Mouse (Mus musculus) mouse embryonic stem cell (cell line): ENCODE results near the gene Vezf1.

Experiments used
- in situ Hi-C, 2 experiments: fragments of 300-500 bp; cut with MboI; formaldehyde crosslinking; loops; 1 replicate in 1 of 2; 3 replicates in 1 of 2; pipeline ENCODE4 v1.14.3; 2019 to 2020; ENCODE audit warnings: low sequenced_read_pairs in 2 of 2, low pct_unique_long_range_greater_than_20kb in 1 of 2, mixed read lengths in 1 of 2; ENCODE audit not compliant: unreplicated experiment in 1 of 2

The Vezf1 gene

DNA sequence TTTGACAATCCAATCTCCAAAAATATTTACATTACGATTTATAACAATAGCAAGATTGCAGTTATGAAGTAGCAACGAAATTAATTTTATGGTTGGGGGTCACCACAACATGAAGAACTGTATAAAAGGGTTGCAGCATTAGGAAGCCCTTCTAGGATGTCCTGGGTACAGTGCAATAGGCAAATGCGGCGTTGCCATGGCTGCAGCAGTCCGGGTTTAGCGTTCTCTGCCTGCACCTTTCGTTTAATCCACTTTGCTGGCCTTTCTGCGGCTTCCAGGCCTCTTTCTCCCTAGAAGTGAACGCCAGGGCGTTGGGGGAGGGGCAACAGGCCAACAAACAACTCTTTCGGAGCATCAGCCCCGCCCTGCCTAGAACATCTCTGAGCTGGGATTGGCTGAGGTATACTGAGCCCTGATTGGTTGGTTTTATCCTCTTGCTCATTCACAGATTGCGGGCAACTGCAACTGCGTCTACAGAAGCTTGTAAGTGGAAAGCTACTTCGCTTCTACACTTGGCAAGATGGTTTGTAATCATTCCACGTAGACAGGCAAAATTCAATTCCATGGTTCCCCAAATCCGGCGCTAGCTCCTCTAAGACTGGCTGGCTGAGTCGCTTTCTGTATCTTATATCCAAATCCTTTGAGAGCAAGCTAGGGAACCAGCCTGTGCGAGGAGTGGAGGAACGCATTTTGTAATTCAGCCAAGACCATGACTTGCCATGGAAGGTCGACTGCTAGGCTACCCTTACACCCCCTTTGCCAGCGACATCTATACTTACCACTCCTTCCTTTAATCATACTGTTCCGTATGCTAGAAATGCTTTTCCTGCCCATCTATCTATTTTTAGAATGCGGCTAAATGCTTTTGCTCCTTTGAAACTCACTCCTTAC is 18.9 kb downstream of the Vezf1 start:
- in situ Hi-C loops, result no loop called here

DNA sequence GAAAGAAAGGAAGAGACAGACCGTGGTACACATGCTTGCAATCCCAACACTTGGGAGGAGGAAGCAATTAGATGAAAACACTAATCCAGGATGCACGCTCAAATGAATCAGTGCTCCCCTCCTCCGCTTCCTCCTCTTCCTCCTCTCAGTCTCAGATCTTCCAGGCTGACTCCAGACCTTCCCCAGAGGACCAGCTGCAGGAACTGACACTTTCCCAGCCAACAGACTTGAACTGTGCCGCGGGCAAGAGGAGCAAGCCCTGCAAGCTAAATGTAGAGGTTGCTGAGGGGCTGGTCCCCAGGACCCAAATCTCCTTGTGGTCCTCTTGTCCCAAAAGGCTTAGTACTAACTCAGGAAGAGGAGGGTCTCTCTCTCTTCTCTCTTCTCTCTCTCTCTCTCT is 21.1 kb downstream of the Vezf1 start:
- in situ Hi-C loops, result no loop called here

DNA sequence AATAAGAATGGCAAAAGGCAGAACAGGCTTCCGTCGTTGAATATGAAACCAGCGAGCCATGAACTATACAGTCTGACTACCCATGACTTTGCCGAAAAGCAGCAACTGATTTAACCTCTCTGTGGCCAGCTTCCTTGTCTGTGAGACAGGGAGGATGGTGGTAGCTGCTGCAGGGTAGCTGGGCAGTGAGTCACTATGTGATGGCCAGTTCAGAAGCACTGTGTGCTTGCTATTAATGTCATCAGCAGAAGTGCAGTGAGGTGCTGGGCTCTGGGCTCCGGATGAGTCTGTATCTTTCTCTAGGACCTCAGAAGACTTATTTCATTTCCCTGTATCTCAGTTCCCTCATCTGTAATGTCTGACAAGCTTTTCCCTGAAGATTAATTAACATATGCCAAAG is 22.2 kb downstream of the Vezf1 start:
- in situ Hi-C loops, result no loop called here

DNA sequence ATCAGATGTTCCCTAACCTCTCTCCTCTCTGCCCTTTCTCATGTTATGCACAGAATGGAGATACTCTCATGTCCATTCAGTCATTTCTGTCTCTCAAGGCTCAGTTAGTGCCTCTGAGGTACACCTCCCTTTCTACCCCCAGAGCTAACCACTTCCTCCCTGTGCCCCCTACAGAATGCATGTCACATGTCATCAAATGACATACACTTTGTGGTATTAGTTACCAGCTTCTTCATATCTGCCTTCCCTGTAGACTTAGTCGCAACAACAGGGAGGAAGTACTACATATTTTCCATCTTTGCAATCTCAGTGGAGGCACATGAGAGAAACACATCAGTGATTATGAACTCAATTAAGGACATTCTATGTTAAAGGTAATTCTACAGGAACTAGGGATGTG is 23.9 kb downstream of the Vezf1 start:
- in situ Hi-C loops, result no loop called here

DNA sequence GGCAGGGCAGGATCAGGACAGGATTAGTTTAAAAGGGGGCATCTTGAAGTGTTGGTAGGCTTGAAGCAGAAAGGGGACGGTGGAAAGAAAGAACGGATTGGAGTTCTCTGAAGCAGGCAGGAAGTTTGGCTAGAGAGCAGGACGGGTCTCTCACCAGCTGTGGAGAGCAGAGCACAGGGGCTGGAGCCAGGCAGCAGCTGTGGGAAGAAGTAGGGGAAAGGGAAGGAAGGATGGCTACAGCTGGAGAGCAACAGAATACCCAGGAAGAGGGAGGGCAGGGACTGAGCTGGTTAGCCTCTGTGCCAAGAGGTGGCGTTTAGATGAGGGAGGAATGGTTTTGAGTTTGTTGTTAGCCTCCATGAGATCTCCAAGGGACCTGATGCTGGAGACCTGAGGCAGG is 29.1 kb downstream of the Vezf1 start:
- in situ Hi-C loops, result no loop called here

DNA sequence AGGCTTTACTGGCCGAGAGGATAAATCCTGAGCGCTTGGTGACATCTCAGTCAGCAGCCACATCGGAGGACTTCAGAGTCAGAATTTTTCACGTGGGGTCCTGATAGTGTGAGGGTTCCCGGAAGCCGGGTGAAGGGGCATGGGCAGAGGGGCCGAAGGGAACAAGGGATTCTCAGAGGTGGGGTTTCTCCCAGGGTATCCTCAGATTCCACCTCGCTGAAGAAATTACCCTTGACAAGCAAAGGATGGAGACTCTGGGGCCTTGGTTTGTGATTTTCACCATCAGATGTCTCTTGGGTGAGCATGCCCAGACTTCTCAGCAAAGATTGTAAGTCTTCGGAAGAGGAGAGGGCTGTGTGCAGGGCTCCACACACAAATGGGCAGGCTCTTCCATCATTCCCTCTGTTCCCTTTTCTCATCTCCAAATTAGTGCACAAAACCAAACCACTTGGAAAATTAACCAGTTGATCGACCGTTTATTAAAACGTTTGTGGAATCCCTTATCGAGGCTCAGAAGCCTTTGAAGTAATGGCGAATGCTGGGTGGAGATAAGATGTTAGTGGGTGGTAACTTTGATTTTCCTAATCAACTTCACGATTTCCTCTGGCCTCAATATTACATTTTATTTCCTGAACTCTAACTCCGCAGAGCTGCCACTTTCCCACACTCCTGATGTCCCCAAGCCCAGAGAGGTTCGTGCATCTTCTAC is 30.1 kb downstream of the Vezf1 start, which contains the start of gene Cuedc1:
Gene Cuedc1 (plus strand): TSS at position 38 of the 709 bp plus-strand sequence.
- in situ Hi-C loops, result no loop called here

DNA sequence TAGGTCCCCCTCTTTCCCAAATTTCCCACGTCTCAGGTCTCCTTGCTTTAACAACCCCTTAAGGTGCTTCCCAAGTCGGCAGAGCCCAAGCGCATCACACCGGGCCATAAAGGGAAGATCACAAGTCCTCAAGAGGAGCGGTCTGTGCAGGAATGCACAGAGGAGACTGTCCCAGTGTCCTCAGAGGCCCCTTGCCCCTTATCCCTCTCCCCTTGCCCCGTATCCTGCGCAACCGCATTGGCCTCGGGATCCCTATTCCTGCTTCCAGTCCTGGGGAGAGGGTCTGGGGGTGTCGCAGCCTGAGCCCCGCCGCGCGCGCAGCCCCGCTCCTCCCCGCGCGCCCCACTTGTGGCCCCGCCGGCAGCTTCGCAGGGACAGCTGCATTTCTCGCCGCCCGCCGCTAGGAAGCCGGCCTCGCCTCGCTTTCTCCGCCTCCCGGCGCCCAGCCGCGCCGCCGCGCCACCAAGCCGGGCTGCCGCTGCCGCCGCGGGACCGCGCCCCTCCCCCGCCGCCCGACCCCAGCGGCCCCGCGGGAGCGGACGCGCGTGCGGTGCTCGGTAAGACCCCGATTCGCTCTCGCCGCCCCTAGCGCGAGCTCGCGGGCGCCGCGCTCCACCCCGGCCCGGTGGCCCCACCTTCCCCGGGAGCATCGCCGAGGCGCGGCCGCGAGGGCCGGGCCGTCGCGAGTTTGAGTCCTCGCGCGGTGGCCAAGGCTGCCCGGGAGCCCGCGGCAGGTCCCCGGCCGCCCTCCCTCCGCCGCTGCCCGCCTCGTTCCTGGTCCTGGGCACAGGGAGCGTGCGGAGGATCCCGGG is 30.9 kb downstream of the Vezf1 start:
- in situ Hi-C loops, result no loop called here

DNA sequence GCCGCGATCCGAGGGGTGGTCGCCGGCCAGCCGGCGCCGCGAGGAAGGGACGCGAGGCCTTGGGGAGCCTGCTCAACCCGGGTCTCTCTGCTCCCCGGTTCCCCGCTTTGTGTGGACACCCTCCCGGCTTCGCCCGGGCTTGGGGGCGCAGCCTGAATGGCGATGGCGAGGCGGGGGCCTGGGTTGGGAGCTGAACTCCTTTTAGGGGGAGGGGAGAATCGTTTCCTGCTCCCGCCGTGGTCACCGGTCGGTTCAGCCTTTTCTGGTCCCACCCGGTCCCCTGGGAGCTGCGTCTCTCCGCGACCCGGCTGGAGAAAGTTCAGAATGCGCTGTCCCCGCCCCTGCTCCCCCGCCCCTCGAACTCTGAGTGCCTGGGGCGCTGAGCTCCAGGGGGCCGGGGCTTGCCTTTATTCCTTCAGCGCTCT is 31.5 kb downstream of the Vezf1 start:
- in situ Hi-C loops, result no loop called here

DNA sequence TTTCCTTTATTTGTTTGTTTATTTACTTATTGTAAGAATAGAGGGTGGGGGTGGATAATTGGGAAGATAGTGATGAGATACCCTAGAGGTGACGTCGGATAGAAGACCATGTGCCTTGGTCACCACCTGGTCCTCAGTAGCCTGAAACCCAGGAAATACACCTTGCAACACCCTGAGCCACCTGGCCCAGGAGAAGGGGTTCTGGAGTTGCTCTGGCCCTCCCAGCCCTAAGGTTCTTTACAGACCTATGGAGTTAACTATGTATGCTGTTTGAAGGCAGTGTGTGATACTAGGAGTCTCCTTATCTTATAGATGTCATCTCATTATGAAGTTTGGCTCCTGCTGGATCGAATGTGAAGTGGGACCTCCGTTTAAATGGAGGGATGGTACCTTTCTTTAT is 32.1 kb downstream of the Vezf1 start:
- in situ Hi-C loops, result no loop called here

DNA sequence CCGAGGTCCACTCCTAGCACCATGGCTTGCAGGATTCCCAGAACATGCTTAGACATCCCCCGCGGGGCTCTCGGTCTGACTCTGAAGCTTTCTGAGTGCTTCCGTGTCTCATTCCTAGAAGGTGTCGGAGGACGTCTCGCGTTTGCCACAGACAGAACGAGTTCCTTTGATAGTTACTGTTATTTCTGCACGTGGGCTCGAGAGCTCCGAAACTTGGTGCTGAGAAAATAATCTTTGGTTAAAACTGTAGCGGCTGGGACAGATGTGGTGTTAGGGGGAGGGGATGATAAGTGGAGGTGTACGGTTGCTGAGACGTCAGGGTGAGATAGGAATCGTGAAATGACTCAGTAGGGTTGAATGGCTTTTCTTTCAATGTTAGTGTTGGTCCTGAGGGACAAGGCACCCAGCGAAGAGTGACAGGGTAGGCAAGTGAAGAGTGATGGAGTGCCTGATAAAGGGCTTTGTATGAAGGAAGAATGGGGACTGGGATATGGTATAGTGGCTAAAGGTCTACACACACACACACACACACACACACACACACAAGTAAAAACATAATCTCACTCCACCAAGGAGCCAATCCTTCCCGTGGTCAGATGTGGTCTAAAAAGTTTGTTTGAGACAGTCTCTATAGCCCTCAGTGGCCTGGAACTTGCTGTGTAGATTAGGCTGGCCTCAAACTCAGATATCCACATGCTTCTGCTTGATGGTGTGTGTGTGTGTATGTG is 35.3 kb downstream of the Vezf1 start:
- in situ Hi-C loops, result no loop called here

DNA sequence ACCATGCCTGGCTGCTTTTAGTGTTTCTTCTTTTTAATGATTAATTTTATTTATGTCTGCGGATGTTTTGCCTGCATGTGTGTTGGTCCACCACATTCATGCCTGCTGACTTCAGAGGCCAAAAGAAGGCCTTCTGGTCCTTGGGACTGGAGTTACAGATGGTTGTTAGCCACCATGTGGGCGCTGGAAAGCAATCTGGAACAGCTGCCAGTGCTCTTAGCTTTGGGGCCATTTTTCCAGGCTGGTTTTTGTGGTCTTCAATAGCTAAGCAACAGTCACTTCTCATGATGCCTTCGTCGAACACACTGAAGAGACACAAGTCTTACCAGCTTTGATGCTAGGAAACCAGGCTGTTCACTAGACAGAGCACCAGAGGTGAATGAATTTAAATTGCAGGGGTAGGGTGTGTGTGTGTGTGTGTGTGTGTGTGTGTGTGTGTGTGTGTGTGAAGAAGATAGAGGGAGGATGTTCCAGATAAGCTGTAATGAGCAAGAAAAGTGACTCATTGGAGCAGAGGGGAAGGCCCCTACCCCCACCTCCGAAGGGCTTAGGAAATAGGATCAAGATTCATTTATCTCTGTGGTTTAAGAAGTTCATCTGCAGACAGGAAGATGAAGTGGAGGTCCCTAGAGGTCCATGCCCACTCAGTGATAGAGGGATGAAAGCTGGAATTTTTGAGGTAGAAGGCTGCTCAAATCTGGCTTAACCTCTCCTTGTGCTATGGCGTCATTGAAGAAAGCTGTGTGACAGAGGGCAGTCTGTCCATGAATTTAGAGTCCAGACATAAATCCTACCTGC is 37.6 kb downstream of the Vezf1 start:
- in situ Hi-C loops, result no loop called here

DNA sequence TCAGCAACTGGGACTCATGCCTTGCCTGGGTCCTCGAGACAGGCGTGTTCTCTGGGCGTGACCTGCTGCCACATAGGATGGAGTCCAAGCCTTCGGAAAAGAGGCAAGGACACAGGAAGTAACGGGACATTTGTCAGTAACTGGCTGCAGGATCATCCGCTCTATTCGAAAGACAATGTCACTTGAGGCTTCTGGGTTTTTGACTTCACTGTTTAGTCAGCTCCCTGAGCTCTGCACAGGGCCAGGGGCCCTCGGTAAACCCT is 38.1 kb downstream of the Vezf1 start:
- in situ Hi-C loops, result no loop called here

DNA sequence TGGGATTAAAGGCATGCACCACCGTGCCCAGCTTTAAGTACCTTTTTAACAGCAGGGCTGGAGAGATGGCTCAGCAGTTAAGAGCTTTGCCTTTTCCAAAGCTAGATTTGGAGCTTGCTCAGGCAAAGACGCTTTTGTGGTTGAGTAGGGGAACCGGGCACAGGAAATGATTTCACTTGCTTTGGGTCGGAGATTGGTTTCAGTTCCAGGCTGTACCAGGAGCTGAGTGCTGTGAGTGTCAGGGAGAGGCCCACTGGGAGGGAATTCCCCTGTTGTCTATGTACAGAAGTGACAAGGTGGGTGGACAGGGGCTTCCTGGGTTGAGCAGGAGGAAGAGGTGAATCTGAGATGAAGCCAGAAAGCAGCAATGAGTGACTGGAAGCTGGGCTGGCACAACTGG is 39.3 kb downstream of the Vezf1 start:
- in situ Hi-C loops, result no loop called here

DNA sequence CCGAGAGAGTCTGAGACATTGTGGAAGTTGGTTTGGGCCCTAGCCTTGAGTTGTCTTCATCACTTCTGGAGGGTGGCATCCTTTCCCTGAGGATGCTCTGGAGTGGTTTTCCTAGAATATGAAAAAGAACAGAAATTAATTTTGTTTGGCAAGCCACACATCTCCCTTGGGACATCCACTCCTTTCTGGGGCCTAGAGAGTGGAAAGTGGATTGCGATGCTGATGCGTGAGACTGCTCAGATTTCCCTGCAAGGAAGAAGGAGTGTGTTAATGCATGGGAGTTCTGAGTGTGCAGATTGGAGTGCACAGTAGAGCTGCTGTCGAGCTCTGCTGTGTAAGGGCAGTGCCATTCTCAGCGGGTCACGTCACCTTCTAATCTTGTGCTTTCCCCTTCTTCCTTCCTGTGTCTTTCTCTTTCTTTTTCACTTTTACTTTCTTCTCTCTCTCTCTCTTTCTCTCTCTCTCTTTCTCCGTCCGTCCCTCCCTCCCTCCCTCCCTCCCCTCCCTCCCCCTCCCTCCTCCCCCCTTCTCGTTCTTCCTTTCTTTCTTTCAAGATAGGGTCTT is 42.0 kb downstream of the Vezf1 start:
- in situ Hi-C loops, result no loop called here

DNA sequence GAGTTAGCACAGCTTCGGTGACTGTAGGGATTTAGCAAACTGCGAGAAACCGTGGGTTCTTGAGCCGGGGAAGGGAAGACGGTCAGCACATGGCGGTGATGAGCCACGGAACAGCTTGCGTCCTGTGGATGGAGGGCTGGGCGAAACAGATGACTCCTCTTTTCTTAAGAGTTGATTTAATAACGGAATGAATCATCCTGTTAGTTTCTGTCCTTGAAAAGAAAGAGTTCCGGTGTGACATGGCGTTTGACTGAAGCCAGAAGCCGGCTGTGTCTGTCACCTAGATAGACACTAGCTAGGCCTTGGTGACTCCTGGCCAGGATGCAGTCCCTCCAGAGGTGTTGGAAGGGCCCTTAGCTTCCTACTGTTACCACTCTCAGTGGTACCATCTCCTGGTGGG is 44.0 kb downstream of the Vezf1 start:
- in situ Hi-C loops, result no loop called here

DNA sequence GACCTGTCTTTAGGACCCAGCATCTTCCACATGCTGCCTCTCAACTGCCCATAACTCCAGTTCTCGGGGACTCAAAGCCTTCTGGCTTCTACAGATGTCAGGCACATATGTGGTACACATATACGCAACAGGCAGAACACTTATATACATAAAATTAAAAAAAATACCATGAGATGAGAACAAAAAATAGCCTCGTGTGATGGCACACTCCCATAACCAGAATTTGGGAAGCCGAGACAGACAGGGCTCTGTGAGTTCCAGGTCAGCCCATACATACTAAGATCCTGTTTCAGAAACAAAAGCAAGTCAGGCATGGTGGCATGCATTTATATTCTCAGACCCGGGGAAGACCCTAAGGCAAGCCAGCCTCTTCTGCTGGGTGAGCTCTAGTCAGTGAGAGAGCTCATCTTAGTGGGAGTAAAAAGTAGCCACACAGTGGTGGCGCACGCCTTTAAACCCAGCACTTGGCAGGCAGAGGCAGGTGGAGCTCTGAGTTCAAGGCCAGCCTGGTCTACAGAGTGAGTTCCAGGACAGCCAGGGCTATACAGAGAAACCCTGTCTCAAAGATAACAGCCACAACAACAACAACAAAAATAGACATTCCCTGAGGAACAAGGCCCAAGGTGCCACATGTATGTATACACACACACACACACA is 44.7 kb downstream of the Vezf1 start:
- in situ Hi-C loops, result no loop called here

DNA sequence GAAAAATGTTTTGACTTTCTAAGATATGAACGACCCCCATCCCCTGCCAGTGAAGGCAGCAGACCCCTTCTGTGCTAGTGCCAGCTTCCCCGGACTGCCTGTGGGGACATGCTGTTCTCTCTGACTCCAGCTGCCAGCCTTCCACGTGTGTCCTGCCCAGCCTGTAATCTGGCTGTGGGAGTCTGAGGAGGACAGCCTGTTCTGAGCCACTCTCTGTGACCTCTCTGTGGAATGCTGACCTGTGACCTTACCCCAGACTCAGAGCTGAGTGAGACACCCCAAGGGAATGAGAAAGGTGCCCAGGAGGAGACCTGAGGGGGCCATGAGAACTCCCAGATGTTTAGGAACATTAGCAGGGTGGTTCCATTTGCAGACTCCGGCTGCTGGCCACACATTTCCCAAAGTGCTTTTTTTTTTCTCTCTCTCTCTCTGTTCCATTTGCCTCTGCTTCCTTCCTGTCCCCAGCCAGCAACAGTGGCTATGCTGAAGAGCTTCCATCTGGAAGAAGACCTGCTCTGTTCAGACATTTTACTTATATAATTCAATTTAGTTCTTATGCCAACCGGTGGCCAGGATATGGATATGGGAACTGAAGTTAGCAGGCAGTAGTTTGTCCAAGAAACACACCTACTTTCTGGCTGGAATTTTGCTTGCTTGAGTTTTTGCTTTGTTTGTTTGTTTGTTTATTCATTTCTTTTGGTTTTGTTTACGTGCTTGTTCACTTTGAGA is 45.6 kb downstream of the Vezf1 start:
- in situ Hi-C loops, result no loop called here
